Mouse (Mus musculus) left cerebral cortex, postnatal 25 days (tissue): ENCODE measurements around the gene Ppm1m. TPM values are rescaled to one million over a fixed set of nuclear protein-coding genes. Genes with fewer than 3 reads are reported as not detected.

Experiments used
- DNase-seq, 2 experiments: peaks; one replicate each; pipeline ENCODE4 v3.0.0; 2022; ENCODE audit warnings: low spot score in 2 of 2, mixed read lengths in 1 of 2
- intact Hi-C: fragments of 180-260 bp; cut with DNase I; formaldehyde crosslinking; loops from one replicate; pipeline ENCODE4 v1.15.1; 2025
- total RNA-seq, 2 experiments: library from RNA; stranded (reverse); gene quantifications; 2 replicates each; pipeline ENCODE4 v1.2.3; 2021

The Ppm1m gene
- total RNA-seq, 2 experiments from 2014 or later: 18.0 to 24.7 TPM

DNA sequence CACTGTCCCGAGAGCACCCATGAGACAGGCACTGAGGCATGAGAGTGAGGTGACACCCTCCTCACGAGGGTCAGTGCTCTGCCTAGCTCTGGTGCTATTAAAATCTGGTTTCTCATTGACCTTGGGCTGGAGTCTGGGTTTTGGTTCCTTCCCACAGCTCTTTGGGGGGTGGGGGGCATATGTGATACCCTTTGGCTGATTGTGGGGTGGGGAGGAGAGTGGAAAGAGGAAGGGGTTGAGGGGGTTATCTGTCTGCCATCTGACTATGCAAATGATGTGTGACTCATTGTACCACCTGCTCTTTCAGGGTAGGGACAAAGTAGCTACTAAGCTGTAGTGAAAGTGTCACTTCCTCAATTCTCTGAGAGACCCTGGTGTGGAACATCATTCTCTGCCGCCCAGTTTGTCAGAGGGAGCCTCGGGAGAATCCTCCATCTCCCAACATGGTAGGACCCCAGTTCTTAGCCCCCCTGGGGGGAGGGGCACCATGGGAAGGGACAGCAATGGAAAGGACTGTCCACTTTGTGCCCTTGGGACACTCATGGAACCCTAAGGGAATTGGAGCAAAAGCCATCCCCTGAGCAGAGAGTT, 22.8 kb upstream of the Ppm1m start, which contains the start of gene Tlr9:
Tlr9 (plus strand) TSS at position 338 of the 591 bp plus-strand sequence.
- intact Hi-C loops: no loop called here

DNA sequence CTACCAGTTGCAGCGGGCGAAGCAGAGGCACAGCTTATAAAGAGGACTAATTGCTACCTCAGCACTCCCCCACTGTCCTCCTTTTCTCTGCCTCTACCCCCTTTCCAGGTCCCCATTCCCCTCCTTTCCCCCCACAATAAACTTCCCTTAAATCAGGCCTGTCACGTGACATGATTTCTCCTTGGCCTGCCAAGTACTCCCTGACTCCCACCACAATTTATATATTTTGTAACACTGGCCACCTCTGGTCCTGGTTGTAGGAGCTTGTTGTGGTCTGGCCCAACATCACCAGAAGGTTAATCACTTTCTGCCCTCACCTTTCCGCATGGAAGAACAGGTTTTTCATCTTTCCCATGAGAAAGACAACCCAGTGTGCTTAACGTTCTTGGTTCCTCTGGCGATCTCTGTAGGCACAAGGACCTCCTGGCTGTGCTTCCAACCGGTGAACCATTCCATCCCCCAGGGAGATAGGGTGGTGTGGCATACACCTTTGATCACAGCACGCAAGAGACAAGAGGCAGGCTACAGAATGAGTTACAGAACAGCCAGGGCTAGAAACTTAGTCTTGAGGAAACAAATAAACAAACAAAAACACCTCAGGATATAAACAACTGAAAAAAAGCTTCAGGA, 21.5 kb upstream of the Ppm1m start:
- DNase-seq: no peak
- intact Hi-C loops: no loop called here

More for the DNA sequence above, 22.8 kb upstream of the Ppm1m start, which contains the start of gene Tlr9:
- DNase-seq: no peak

DNA sequence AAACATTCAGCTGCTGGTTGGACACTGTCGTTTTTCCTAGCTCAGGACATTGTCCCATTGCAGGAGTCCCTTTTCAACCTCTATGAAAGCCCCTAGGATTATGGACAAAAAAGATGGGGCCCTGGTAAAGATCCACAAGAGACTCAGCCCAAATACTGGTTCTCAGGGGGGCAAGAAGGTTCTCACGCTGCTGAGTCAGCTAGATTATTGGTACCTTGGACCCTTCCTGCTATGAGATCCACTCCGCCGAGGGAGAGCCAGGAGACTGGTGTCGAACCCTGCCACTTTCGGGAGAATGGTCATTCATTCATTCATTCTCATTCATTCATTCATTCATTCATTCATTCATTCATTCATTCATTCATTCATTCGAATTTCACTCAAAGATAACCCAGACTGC, 17.4 kb upstream of the Ppm1m start:
- intact Hi-C loops: loop anchor here (10.0 kb wide), 1 partner anchor 208 kb away; the partner anchor contains the start of gene Rpl29
- DNase-seq: no peak

DNA sequence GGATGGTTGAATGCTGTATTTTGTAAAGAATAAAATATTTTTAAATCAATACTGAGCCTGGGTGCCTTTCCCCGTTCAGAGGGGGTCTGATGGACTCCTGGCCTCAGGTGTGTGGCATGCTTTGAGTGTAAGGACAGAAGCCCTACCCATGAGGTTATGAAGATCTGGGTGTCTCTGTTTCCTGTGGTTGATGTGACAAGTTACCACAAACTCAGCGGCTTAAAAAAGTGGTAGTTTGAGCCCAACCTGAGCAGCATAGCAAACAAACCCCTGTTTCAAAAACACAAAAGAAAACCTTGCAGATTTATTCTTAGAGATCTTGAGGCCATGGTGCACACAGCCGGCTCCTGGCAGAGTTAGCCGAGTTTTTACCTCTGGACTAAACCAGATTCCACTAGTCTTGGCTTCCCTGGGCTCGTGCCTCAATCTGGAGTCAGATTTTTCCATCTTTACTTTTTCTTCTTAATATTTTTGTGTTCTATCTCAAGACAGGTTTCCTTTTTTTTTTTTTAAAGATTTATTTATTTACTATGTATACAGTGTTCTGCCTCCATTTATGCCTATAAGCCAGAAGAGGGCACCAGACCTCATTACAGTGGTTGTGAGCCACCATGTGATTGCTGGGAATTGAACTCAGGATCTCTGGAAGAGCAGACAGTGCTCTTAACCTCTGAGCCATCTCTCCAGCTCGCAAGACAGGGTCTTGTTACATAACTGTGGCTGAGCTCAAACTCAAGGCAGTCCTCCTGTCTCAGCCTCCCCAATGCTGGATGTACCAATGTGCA, 16.0 kb upstream of the Ppm1m start:
- no peak for DNase-seq
- intact Hi-C loops: loop anchor here (10.0 kb wide), 1 partner anchor 209 kb away; the partner anchor contains the start of gene Rpl29

DNA sequence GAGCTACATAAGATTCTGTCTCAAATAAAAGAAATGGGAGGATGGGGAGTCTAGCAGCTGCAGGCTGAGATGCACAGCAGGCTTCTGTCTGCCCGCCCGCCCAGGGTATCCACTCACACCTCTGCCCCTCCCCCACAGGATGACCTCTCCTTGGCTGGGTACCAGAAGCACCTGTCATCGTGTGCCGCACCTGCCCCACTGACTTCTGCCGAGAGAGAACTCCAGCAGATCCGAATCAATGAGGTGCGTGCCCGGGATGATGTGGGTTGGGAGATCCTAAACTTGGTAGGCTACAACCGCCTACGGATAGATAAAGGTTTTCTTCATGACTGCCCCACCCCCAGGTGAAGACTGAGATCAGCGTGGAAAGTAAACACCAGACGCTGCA, 13.0 kb upstream of the Ppm1m start:
- no peak for DNase-seq
- intact Hi-C loops: loop anchor here (2.0 to 10.0 kb wide), 2 partner anchors 68 to 212 kb away; partner anchors contain the start of genes Poc1a and Rpl29

DNA sequence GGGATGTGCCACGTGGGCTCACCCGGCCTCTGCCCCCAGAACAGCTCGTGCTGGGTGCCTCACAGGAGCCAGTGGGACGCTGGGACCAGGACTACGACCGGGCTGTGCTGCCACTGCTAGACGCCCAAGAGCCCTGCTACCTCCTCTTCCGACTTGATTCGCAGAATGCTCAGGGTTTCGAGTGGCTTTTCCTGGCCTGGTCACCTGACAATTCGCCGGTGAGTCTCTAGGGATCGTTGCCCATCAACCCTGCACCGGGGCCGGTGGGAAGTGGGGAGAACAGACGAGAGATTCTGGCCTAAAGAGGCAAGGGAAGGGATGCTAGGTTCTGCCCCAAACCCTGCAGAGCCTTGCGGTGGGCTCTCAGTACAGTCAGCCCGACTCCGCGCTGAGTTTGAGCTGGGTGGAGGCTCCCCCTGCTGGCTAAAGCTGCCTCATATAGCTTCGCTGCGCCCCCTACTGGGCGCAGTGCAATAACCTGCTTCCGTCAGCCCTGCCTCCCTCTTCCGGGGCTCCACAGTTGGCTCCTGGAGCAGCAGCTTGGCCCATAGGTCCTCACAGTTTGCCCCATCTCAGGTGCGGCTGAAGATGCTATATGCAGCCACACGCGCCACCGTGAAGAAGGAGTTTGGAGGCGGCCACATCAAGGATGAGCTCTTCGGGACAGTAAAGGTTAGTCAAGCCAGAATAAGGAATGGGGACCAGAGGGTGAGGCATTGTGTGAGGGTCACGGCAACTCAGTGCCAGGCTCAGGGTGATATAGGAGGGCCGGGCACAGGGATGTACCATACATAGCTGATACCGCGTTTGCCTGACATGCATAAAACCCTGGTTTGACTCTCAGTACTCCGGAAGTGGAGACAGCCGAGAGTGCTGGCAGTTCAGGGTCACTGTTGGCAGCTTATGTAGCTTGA, 12.4 kb upstream of the Ppm1m start:
- intact Hi-C loops: loop anchor here (2.0 to 10.0 kb wide), 2 partner anchors 69 to 213 kb away; partner anchors contain the start of genes Poc1a and Rpl29
- DNase-seq: peak; percentile 76 to 83

DNA sequence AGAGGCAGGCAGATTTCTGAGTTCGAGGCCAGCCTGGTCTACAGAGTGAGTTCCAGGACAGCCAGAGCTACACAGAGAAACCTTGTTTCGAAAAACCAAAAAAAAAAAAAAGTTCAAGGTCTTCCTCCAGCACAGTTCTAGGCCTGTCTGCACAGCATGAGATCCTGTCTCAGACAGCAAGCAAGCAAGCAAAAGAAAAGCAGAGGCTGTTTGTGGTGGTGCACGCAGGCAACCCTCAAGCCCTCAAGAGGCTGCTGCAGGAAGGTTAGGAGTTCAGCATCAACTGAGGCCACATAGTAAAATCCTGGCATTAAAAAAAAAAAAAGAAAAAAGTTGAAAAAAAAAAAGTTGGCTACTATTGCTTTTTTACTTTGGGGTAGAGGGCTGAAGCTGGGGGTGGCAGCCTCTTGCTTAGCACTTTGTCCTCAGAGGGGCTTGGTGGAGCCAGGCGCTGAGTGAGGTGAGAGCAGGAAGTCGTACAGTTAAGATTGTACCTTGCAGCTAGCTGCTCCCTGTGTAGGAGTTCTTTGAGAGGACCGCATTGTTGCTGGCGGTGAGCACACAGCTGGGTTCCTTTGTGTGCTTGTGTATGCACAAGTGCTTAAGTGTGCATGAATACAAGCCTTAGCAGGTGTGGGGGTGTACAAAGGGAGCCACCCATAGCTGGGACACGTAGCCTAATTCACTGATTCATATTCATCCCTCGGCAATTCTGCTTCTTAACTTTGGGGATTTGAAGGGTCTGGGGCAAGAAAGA, 11.5 kb upstream of the Ppm1m start:
- intact Hi-C loops: loop anchor here (10.0 kb wide), 1 partner anchor 214 kb away; the partner anchor contains the start of gene Rpl29
- no peak for DNase-seq

DNA sequence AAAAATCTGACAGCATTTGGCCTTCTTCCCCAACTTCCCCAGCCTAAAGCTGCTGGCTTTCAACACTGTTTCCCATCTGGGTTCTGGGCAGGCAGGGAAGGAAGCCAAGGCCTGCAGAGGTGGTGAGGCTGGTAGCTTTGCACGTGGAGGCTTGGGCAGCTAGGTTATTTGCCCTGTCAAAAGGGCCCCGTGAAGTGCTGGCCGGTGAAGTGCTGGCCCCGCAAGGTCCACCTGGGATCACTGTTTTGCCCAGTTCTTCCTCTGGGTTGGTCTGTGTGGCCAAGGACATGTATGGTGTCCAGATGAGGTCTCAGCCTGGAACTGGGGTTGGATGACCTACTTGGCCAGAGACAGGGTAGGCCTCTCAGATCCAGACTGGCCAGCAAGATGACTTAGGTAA, 10.4 kb upstream of the Ppm1m start:
- intact Hi-C loops: loop anchor here (10.0 kb wide), 1 partner anchor 215 kb away; the partner anchor contains the start of gene Rpl29

DNA sequence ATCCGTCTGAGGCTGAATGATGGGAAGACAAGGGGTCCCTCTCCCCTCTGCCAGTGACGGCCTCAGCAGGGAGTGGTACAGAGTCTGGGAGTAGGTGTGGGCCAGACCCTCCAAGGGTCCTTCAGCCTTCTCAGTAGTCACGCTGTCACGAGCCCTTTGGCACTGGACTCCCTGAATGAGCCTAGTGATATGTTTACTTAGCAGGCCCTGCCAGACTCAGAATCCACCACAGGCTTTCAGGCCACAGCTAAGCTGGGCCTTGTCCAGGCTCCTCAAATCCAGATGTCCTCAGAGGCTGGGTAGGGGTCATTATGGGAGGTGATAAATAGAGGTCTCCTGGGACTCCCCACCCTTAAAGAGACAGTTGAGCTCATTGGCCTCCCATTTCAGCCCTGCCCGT, 8.6 kb upstream of the Ppm1m start:
- DNase-seq: no peak
- intact Hi-C loops: no loop called here

More for the DNA sequence above, 10.4 kb upstream of the Ppm1m start:
- DNase-seq: no peak

DNA sequence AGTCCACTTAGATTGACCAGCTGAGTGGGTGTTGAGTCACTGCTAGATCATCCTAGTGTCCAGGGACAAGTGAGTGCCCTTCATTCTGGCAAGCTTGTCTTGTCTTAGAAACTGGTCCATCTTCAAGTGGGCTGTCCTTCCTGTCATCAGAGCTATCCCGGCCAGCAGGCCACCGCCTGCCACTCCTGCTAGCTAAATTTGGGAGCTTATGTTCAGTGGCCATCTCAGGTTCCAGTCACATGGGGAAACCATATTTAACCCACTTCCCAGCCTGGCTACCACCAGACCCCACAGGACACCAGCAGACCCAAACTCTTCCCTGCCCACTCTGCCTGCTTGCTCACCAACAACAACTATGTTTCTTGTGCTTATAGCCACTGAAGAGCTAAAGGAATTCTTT, 7.0 kb upstream of the Ppm1m start:
- intact Hi-C loops: no loop called here
- no peak for DNase-seq

DNA sequence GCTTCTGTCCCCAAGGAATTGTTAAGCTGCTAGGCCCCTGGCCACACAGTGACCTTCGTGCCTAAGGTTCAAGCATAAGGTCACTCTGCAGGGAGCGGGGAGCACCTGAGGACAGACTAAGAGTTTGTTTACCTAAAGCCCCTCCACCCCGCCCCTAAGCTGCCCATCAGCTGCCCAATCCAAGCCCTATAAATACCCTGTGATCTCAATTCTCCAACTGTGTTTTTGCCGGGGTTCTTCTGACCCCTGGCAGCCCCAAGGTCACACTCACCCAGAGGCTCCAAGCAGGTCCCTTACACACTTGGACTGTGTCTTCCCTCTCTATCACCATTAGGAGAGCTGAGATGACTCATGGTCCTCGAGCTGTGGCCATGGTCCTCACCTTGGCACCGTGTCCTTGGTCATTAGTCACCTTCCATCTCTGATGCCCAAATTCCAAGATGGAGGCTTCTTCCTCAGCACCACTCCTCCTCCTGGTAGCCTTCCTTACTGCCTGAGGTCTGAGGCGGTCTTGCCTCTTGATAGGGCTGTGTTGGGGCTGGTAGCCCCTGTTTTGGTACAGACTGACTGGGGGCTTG, 6.3 kb upstream of the Ppm1m start:
- intact Hi-C loops: no loop called here
- no peak for DNase-seq

DNA sequence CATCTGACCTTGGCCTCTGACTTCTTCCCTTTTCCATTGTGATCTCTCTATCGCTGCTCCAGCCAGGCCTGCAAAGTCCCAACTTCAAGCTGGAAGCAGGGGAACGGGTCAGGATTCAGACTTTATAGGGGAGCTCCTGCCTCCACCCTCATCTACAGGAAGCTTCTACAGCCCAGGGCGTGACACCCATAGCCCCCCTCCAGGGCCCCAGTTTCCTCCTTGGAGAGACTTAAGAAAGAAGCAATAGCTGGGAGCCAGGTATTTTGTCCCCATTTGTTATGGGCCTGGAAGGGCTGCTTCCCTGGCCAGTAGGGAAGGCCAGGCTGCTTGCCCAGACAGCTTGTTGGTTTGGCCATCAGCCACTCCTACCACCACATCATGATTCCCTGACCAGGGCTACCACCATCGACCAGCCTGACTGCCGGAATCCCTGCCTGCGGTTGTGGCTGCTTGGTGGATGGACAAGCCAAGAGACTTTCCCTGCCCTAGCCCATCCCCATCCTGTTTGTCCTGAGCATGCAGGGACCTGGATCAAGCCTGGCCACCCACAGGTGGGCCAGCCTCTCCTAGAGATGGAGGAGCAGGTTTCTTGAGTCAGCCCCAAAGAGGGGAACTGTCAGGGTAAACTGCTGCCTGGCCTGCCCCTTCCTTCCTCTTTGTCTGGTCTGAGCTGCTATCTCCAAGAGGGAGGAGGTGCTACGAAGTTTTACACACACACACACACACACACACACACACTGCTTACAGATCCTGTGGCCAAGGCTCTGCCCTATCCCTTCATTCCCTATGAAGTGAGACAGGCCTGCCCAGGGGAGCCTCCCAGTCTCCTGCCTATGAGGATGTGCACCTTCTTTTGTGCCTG, 4.7 kb upstream of the Ppm1m start:
- no peak for DNase-seq
- intact Hi-C loops: loop anchor here (2.0 kb wide), 1 partner anchor 33 kb away; the partner anchor contains the start of gene Wdr82

DNA sequence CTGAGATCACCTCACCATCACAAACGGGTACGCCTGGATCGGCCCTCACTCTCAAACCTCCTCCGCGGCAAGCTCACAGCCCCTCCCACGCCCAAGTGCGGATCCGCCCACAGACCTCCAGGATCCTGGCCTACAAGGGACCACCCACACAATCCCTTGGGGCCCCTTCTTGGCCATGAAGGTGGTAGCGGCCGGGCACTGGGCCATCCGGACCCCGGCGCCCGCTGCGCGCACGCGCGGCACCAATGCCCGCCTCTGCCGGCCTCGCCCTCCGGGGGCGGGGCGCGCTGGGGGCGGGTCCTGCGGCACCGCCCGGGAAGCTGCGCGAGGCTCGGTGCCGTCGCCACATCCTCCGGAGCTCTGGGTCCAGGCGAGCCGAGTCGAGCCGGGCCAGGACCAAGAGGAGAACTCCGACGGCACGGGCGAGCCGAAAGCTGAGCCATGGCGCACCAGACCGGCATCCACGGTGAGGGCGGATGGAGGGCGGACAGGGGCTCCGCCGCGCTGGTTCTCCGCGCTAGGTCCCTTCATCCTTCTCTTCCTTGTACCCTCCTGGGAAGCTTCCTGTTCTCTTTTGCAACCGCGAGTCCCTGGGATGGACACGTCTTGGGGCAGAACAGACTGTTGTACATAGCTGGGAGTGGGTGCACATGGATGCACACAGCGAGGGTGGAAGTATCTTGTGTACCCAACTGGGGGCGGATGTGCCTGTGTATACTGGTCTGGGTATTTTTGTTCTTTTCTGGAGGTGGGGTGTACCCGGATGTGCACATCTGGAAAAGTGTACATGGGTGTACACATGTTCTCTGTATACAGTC, 3.5 kb upstream of the Ppm1m start, which contains the start of gene Twf2:
Twf2 (plus strand) TSS at position 290 of the 818 bp plus-strand sequence.
- intact Hi-C loops: loop anchor here (2.0 kb wide), 1 partner anchor 32 kb away; the partner anchor contains the start of gene Wdr82
- peak; percentile 89 to 92 for DNase-seq

DNA sequence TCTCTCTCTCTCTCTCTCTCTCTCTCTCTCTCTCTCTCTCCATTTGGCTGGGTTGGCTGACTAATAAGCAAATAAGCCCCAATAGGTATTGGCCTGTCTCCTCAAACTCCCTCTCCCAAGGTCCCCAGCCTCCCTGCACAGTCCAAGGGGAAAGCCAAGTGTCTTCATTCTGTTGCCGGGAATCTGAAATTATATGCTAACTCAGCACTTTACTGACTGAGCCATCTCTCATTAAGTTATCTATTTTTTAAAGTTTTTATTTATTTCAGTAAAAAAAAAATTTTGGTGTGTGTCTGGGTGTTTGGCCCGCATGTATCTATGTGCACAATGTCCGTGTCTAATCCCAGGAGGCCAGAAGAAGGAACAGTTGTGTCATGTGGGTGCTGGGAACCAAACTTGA, 2.3 kb upstream of the Ppm1m start:
- intact Hi-C loops: loop anchor here (2.0 kb wide), 1 partner anchor 31 kb away; the partner anchor contains the start of gene Wdr82
- no peak for DNase-seq

DNA sequence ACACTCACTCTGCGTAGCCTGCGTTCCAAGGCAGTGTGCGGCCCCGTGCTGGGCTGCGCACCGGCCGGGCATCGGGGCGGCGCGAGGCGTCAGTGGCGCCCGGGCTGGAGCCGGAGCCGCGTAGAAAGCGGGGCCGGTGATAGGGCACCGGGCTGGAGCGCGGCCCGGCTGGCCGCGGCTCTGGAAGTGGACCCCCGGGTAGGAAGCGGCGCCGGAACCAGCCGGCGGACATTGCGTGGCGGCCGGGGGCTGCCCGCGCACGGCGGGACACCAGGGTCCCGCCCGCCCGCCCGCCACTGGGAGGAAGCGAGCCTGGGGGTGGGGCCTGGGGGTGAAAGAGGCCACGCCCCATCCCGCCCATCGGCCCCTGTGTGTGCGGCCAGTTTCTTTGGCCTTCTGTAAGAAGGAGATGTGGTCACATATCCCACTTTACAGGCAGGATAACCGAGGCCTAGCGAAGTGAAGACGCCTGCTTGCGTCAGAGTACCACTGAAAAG, 536 bp downstream of the Ppm1m start:
- intact Hi-C loops: no loop called here
- peak in 1 of 2 experiments; percentile 48 for DNase-seq

DNA sequence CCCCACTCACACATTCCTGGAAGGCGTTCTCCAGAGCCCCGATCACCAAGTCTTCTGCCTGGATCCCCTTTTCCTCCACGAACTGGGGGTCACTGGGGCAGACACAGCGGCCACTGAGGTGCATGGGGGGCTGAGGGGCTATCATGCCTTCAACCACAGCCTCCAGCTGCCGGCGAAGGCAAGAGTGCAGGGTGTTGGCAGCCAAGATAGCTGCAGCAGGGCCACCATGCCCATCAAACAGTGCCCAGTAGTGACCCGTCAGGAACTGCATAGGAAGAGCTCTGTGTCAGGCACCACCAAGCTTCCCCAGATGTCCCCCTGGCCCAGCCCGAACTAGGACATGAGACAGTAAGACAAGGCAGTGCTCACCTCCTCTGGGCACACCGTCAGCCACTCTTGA, 1.8 kb downstream of the Ppm1m start:
- intact Hi-C loops: no loop called here
- DNase-seq: no peak
